Mouse (Mus musculus): Measurements from ENCODE around the gene Ap5s1.

The Ap5s1 gene

GRCm38 (mm10) chr2:131206778-131207177 lies at the start of gene Ap5s1:
Gene Ap5s1, plus strand, starts transcription at chr2:131207078.
- no peak for DNase-seq (ENCODE audit: low spot score)

- DNase-seq (ENCODE audit: low spot score) = no peak
Measured at GRCm38 (mm10) chr2:131159491-131159910, 47.4 kb upstream of the Ap5s1 start.

GRCm38 (mm10) chr2:131159938-131160581 lies 46.8 kb upstream of the Ap5s1 start, which contains the start of gene 1700037H04Rik:
Gene 1700037H04Rik, minus strand, starts transcription at chr2:131160081.
- DNase-seq (ENCODE audit: low spot score) = peak; percentile 95

- DNase-seq (ENCODE audit: low spot score) = no peak
Measured at GRCm38 (mm10) chr2:131160671-131161111, 46.2 kb upstream of the Ap5s1 start.

- DNase-seq (ENCODE audit: low spot score) = no peak
Measured at GRCm38 (mm10) chr2:131163924-131164323, 43.0 kb upstream of the Ap5s1 start.

GRCm38 (mm10) chr2:131166172-131166571 lies 40.7 kb upstream of the Ap5s1 start:
- no peak for DNase-seq (ENCODE audit: low spot score)

- no peak for DNase-seq (ENCODE audit: low spot score)
Measured at GRCm38 (mm10) chr2:131167984-131168383, 38.9 kb upstream of the Ap5s1 start.

GRCm38 (mm10) chr2:131168914-131169313 lies 38.0 kb upstream of the Ap5s1 start:
- DNase-seq (ENCODE audit: low spot score) = no peak

GRCm38 (mm10) chr2:131170936-131171335 lies 35.9 kb upstream of the Ap5s1 start:
- DNase-seq (ENCODE audit: low spot score) = no peak

- DNase-seq (ENCODE audit: low spot score) = no peak
Measured at GRCm38 (mm10) chr2:131171401-131172104, 35.3 kb upstream of the Ap5s1 start.

GRCm38 (mm10) chr2:131172322-131172721 lies 34.6 kb upstream of the Ap5s1 start:
- no peak for DNase-seq (ENCODE audit: low spot score)

GRCm38 (mm10) chr2:131174700-131175099 lies 32.2 kb upstream of the Ap5s1 start:
- peak; percentile 72 for DNase-seq (ENCODE audit: low spot score)

GRCm38 (mm10) chr2:131175286-131175944 lies 31.5 kb upstream of the Ap5s1 start:
- DNase-seq (ENCODE audit: low spot score) = no peak

- DNase-seq (ENCODE audit: low spot score) = no peak
Measured at GRCm38 (mm10) chr2:131175945-131176309, 31.0 kb upstream of the Ap5s1 start.

GRCm38 (mm10) chr2:131176491-131176890 lies 30.4 kb upstream of the Ap5s1 start:
- peak; percentile 65 for DNase-seq (ENCODE audit: low spot score)

GRCm38 (mm10) chr2:131177932-131178331 lies 28.9 kb upstream of the Ap5s1 start:
- DNase-seq (ENCODE audit: low spot score) = no peak

GRCm38 (mm10) chr2:131178828-131179245 lies 28.0 kb upstream of the Ap5s1 start:
- DNase-seq (ENCODE audit: low spot score) = peak; percentile 25

GRCm38 (mm10) chr2:131179246-131179886 lies 27.5 kb upstream of the Ap5s1 start:
- peak; percentile 67 for DNase-seq (ENCODE audit: low spot score)

- DNase-seq (ENCODE audit: low spot score) = peak; percentile 77
Measured at GRCm38 (mm10) chr2:131179990-131180587, 26.8 kb upstream of the Ap5s1 start, which contains the start of gene Cenpb. Gene Cenpb, minus strand, starts transcription at chr2:131180067.

- DNase-seq (ENCODE audit: low spot score) = no peak
Measured at GRCm38 (mm10) chr2:131186343-131186742, 20.5 kb upstream of the Ap5s1 start.

- peak; percentile 85 for DNase-seq (ENCODE audit: low spot score)
Measured at GRCm38 (mm10) chr2:131186771-131187601, 19.9 kb upstream of the Ap5s1 start, which contains the start of the genes Cdc25b and Spef1. Gene Cdc25b, plus strand, starts transcription at chr2:131186949. Gene Spef1, minus strand, starts transcription at chr2:131187282.
